Mouse (Mus musculus) cerebellum, postnatal 36 days (tissue): ENCODE measurements around the gene Gtpbp1.
A peak's percentile ranks its signal among the peaks of the same experiment; 100 is the strongest.

Experiments
- DNase-seq, 2 experiments: peaks; one replicate each; pipeline ENCODE4 v3.0.0; 2021 to 2022; ENCODE audit warnings: mixed read lengths in 2 of 2

The Gtpbp1 gene

DNA sequence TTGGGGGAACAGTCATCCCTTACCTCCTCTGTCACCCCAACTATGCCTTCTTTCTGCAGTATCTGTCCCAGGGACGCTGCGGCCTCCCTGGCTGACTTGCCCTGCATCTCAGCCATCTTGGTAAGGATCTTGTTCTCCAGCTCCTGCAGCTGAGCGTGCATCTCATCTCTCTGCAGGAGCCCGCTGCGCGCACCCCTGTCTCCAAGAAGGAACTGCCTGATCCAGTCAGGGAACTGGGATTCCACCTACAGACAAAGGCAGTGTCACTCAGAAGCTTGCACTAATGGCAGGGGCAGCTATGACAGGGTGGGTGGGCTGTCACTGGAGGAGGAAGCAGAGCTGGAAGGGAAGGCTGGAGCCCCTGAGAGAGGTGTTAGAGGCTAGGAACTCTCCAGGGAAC, 37.2 kb downstream of the Gtpbp1 start:
- DNase-seq = no peak

DNA sequence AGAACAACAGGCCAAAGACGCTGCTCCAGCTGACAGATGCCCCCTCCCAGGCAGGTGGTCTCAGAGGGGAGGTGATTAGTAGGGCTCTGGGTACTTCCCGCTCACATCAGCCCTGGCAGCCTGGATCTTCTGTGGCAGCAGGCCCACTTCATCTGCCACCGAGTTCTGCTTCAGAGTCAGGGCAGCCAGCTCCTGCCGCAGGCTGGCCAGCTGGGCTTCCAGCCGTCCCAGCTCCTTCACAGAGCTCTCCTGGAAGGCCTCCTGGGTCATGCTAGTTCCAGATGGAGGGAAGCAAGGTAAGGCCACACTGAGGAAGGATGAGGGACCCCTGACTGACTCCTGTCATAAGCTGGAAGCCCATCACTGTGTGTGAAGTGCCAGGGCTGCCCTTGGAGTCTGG, 37.7 kb downstream of the Gtpbp1 start:
- peak; percentile 38 to 44 for DNase-seq

DNA sequence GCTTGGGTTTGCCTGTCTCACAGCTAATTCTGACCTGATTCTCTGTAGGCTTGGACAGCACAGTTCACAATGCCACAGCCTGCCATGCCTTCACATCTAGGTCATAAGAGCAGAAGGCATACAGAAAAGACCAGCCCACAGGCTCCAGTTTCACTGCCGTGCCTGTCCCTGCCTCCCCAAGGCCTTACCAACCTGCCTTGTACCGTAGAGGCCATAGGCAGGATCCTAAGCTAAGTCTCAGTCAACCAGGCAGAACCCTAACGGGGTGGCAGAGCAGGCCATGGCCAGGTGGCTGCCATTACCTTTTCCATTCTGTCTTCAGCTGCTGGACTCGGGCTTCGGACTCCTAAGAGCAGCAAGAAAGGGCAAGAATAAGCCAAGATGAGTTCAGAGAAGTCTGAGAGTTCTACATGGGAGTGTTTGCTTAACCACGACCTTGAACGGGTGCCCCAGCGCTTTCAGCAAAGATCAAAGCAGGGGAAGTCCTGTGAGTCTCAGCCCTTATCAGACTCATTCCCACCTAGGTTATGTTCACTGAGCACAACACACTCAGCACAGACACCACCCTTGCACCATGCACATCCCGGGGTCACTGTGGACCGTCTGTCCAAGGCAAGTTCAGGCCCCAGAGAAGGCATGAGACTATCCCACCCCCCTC, 38.2 kb downstream of the Gtpbp1 start:
- DNase-seq = peak in 1 of 2 experiments; percentile 34

DNA sequence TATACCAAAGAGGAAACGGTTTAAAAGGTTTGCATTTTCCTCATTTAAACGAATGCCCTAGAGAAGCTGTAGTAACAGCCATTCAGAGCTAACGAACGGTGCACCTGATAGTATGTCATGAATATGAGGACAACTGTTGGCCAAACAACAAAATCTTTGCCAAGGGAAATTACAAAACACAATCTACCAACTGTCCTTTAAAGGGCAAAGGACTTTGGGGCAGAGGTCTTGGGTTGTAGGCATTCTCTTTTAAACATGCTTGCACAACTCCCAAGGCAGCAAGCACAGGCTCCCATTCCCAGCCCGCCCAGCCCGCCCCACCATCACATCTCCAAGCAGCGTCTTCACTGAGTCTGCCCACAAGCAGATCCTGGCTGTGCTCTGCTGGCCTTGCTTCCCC, 40.9 kb downstream of the Gtpbp1 start:
- DNase-seq = no peak

DNA sequence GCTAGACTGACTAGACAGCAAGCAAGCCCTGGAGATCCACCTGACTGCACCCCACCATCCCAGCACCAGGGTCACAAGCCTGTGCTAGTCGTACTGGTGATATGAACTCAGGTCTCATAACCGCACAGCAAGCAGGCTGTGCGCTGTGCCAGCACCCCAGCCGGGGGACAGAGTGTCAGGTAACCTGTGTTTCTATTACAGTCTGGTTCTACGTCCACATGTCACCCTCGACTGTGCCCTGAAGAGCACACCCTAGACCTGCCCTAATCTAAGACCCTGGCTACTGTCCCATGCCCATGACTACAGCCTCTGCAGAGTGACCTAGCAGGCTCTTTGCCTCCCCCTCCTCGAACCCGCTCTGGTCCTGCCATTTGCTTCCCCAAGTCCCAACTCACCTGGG, 42.5 kb downstream of the Gtpbp1 start:
- no peak for DNase-seq

DNA sequence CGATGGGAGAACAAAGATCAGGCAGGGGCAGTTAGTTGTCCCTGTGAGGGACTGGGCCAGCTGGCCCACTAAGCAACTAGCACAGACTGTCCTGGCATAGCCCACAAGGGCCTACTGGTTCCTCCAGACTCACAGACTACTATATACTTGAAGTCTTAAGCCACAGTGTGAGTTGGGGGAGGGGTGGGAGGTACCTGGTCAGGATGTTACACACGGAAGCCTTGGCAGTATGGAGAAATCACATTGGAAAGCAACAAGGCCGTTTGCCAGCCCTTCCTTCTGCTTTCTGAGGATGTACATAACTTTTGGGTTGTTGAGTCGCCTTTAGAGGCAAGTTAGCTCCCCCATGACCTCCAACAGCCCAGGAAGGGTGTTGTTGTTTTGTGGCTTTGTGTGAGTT, 43.0 kb downstream of the Gtpbp1 start:
- no peak for DNase-seq

DNA sequence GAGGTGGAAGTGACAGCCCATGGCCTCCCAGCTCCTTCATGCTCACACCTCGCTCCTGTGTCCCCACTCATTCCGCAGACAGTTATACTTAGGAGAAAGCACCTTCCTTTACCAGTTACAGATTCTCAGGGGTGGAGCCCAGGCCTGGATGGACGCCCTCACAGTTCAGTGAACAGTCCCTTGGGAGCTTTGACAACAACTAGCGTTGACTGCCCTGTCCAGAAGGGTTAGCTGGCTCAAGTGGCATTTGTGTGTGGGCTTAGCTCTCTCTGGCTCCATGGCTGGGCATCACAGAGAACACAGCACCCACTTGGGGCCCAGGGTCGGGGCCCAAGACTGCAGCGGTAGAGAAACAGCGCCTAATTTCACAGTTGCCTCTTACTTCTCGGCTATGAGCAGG, 43.7 kb downstream of the Gtpbp1 start:
- DNase-seq = no peak

DNA sequence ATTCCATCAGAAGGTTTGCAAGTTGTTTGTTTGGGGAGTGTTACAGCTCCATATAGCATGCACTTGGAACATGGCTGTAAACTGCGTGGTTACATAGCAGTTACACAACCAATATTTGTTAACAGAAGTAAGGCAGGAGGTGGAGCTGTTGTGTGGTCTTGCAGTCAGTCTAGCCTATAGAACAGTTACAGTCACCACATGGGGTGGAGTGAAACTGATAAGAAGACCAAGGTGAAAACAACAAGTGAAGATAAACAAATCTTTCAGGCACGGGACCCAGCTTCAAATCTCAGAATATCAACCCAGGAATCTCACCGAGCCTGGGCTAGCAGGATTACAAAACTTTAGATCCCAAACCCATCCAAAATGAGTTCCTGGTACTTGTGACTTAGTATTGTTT, 50.1 kb downstream of the Gtpbp1 start:
- no peak for DNase-seq

DNA sequence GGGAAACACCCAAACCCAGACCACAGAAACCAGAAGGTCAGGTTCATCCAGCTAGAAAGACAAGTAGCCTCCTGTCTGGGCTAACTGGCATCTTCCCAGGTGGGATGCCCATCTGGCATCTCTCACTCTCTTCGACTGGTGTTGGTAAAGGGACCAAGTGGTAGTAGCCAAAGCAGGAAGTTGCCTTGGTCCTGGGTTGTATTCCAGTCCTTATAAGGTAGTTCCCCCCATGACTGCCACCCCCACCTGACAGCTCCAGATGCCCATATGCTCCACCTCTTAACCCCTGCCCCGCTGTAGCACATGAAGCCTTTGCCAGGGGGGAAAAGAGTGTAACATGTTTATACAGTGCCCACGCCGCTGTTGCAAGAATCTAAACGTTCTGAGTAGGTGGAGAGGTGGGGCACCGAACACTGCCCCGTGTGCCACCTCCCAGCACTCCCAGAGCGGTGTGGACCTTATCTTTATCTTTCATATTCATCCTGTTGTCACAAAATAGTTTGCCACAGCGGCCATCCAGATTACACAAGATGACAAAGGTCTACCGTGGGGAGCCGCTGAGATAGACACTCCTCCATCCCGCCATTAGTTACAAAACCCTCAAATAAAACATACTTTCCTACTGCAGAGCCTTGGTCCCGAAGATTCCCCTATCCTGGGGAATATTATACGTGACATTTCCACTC, 50.7 kb downstream of the Gtpbp1 start:
- peak in 1 of 2 experiments; percentile 41 for DNase-seq

DNA sequence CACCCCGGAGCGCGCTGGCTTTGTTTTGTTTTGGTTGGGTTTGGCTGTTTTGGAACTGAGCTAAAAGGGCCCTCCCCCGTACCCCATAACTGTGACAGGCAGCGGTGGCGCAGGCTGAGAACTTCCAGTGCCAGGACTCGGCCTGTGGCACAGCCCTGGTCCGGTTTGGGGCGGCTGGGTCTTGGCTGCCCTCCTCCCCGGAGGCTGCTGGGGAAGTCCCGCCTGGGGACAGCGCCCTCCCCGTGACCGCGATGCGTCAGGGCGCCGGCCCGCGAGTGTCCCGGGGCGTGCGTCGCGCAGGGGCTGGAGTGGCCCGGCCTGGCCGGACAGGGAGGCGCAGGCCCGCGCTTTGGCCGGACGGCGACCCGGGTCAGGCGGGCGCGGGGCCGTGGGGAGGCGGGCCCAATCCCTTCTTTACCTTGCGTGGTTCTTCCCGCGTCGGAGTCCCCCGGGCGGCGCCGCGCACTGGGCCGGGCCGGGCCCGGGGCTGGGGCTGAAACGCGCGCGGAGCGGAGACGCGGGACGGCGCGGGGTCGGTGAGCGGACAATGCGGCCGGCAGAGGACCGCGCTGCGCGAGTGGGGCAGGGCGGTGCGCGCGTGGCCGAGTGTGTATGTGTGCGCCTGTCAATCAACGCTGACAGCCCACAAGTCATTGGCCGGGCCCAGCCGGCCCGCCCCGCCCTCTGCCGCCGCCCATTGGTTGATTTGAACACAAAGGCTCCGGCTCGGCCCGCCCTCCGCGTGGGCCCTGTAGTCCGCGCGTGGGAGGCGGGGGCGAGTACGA, 51.5 kb downstream of the Gtpbp1 start, which contains the start of gene Sun2:
Gene Sun2, minus strand, starts transcription at position 616 of the 785 bp plus-strand sequence.
- DNase-seq = peak; percentile 93 to 96

DNA sequence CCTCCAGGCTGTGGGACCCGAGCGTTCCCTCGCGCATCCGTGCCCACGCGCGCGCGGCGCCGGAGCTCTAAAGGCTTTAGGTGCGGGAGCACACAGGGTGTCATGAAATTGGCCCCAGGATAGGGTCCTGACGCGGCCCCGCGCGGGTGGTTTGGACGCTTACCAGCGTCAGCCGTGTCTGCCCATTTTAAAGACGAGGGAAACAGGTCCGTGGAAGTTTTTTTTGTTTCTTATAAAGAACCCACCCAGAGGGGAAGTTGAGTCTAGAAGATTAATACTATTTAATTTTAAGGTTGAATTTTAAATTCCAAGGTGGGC, 52.0 kb downstream of the Gtpbp1 start:
- no peak for DNase-seq

DNA sequence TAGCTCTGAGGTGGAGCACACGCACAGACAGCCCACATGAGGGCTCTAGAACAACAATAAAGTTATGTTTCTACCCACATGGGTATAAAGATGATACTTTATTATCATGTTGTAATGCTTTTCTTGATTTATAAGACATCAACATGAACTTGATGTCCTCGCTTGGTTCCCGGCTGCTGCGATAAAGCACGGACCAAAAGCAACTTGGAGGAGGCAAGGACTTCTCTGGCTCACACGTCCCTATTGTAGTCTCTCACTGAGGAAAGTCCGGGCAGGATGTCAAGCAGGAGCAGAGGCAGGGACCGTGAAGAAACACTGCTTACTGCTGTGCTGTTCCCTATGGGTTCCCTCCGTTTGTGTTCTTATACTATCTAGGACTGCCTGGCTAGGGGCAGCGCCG, 53.4 kb downstream of the Gtpbp1 start:
- DNase-seq = no peak

DNA sequence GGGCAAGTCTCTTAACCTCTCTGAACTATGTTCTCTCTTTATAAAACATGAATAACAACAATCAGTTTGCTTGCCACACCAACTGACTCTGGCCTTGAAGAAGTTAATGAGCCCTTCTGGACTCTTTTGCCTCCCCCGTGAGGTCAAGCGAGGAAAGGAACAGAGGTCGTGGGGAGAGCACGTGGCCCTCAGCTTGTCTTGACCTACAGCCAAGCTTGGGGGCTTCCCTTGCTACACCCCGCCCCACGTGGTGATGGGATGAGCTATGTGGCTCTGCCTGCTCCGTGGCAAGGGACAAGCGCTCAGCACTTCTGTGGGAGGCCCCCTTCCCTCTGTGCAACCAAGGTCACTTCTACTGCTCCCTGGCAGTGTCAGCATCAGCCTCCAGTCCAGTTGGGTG, 54.1 kb downstream of the Gtpbp1 start:
- DNase-seq = no peak

DNA sequence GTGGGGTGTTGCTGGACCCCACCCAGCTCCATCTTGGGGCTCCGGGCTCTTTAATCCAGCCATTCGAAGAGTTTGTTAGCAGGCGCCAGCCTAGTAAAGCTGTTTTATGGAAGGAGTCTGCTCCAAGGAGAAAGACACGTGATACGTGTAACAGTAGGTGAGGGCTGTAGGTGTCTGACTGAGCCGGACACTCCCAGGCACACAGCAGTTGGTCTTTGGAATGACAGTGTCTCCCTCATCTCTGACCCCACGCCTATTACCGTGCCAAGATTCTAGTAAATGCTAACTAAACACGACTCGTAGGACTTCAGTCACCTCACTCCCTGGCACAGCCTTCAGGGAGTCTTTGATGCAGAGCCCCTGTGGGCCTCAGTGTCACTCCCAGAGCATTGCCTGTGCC, 54.7 kb downstream of the Gtpbp1 start:
- no peak for DNase-seq

DNA sequence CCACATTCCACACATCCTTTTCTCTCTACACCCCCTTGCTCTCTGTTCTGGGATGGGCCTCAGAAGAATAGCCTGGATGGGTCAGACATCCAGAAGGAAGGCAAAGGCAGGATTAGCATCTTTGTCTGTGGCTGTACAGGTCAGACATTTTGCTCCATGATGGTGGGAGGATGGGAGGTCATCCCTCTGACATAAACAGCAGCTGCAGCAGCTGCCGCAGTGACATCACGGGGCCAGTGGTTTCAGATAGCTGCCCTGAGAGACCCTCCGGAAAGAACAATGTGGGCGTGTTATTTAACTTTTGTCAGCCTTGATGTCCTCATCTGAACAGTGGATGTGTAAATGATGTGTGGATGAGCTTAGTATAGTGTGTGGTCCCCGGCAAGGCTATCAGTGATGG, 55.2 kb downstream of the Gtpbp1 start:
- DNase-seq = no peak

DNA sequence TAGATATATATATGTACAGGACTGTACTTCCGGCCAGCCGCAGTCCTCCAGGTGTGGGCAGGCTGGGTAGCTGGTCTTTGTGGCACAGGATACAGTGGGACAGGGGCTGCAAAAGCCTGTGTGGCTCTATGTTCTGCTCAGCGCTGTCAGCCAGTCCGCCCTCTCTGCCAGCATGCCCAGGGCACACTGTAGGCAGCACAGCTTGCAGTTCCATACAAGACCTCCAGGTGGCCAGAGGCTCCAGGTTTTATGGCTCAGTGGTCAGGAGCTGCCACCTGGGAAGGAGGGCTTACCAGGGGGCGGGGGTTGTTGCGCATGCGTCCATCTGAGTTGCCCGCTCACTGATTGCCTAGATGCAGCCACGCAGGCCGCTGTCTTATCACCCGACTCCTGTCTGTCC, 57.4 kb downstream of the Gtpbp1 start:
- peak in 1 of 2 experiments; percentile 45 for DNase-seq

DNA sequence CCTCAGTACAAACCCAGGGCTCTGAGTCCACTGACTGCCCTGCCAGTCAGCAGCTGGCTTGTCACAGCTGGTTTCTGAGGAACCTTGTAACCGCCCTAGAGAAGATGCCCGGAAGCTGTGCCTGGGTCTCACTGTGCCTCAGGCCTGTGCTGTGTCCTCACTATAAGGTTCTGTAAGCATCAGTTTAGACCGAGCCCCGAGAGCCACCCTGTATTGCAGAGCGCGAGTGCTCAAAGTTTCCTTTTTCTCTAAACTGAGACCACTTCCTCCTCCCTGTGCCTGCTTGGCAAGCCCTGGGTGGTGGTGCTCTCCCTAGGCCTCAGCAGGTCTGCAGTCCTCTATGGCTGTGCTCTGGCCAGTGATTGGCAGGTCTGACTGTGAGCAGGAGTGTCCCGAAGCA, 58.5 kb downstream of the Gtpbp1 start:
- no peak for DNase-seq

DNA sequence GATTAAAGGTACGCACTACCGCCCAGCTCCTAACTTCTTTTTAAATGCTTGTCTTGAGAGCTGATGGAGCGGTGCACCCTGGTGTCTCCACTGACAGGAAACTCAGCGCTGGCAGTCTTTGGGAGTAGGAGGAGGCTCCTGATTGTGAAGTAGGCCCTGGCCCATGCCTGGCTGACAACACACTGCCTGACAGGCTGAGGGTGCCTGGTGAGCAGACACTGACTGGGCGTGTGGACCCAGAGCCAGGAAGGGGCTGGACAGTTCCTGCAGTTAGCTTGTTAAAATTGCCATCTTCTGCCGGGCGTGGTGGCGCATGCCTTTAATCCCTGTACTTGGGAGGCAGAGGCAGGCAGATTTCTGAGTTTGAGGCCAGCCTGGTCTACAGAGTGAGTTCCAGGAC, 59.6 kb downstream of the Gtpbp1 start:
- no peak for DNase-seq

DNA sequence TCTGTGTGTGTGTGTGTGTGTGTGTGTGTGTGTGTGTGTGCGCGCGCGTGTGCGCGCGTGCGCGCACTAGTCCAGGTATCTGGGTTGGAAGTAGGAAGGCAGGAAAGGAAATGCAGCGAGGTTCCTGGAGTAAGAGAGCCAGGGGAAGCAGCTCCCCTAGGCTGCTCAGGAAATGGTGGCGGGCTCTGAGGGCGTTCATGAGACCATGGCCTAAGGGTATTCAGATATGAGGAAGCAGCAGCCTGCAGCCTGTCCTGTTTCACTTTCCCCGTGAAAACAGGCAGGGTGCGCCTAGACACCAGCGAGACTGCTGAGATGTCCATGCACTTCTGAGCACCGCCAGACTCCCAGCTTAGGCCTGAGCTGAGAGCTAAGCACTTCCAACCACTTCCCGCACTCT, 61.1 kb downstream of the Gtpbp1 start:
- DNase-seq = no peak

DNA sequence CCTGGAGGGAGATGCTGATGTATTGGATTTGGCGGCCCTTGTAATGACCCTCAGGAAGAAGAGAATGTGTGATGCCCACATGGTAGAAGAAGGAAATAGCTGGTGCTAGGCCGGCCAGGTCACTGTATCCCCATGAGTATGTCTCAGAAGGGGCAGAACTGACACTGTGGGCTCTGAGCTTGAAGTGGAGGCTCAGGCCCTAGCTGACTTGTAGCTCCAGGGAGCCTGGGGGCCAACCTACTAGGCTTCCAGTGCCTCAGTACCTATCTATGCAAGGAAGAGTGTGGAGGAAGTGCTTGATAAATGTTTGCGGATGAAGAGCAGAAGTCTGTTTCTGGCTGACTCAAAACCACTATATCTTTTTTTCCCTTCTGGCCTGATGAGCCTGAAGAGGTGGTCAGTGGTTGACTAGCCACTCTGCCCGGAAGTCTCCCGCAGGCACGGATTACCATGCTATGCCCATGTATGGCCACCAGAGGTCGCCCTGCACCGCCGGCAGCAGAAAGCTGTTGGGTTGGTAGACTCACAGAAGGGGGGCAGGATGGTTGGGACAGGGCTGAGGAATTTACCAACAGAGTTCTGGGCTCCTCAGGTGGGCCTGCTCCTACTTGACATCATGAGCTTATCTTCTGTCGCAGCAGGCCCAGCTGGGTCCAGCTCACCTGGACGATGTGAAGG, 62.2 kb downstream of the Gtpbp1 start:
- DNase-seq = peak; percentile 82 to 85

DNA sequence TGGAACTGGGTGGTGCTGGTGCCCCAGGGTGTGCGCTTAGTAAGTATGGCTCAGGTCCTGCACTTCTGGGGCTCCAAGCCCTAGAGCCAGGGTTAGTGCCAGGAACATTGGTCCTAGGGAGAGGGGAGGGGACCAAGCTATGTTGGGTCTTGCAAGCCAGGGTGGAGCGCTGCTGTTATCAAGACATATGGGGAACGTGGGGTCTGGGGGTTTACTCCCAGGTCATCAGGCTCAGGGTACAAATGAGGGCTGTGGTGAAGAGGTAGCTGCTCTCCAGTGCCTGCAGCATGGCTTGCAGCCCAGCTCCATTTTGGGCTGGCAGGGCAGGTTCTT, 62.7 kb downstream of the Gtpbp1 start:
- DNase-seq = no peak

DNA sequence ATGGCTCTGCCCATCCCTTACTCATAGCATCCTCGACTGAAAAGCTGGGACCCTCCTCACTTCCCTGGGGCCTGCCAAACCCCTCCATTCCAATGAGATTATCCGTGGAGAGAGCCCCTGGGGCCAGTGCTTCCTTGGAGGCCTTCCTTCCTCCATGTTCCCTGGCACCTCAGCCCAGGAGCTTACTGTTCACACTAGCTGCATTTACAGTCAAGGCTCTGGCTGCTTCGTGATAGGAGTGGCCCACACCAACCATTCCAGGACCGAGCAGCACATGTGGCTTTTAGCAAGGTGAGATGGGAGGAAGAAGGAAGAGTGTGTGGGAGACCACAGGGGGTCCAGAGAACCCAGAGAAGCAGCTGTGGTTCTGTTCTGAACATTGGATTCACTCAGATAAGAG, 63.2 kb downstream of the Gtpbp1 start:
- no peak for DNase-seq

DNA sequence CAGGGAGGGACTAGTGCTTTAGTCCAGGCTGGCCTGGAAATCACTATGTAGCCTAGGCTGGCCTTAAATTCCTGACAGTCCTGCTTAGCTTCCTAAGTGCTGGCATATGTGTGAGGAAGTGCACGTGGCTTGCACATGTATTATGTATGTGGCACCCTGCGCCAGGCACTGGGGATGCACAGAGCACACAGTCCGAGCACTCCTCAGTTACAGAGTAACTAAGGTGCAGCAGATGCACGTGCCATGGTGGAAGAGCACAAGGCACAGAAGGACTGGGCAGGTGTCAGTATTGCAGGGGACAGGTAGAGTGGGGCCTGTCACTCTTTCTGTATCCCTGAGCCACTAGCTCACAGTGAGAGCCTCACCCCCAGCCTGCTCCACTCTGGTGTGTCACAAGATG, 64.5 kb downstream of the Gtpbp1 start:
- no peak for DNase-seq
